Mouse (Mus musculus): ENCODE measurements around the gene Rnf130.

Gene Rnf130

DNA sequence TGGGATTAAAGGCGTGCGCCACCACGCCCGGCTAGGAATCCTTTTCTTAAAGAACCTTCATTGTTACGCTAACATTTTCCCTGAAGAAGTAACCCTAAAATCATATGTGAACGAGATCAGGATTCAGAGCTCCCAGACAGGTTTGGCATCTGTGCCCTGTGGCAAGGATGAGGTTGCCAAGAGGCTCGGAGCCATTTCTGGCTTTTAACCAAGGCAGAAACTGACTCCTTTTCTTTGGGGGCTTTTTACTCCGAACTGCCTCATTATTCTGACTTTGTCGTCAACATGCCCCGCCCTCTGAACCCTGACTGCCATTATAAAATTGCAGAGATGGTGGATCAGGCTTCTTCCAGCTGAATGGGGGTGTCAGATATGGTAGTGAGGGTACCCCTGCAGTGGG lies 17.4 kb upstream of the Rnf130 start:
- no peaks in the 10 kb centered on the region; the same call in 1 of the 2 replicates for H3K36me3 ChIP-seq (ENCODE audit: control insufficient read depth, insufficient read depth, low read length, poor library complexity, severe bottlenecking)
- no peak for DNase-seq (ENCODE audit: low read depth, low spot score)
- no peaks in the 10 kb centered on the region; the same call in 1 of the 2 replicates for H3K27me3 ChIP-seq (ENCODE audit: control insufficient read depth, insufficient read depth, low read length, poor library complexity, severe bottlenecking)

DNA sequence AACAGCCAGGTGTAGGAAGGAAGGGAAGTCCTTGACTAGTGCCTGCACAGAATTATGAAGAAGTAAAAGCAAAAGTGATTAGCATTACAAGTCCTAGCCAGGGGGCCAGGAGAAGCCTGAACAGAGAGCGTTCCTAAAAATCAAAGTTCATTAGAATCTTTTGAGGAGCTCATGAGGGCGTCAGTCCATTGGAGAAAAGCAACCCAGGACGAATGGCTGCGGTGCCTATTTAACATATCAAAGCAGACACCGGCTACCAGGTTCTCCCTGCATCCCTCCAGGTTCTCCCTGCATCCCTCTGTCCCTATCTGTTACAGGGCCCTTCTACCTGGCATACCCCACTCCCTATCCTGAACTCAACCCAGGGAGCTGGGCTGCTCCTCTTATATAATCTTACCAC lies 16.9 kb upstream of the Rnf130 start:
- no peaks in the 10 kb centered on the region for H3K27me3 ChIP-seq (ENCODE audit: control insufficient read depth, insufficient read depth, low read length, poor library complexity, severe bottlenecking)
- H3K36me3 ChIP-seq (ENCODE audit: control insufficient read depth, insufficient read depth, low read length, poor library complexity, severe bottlenecking): no peaks in the 10 kb centered on the region; the same call in 1 of the 2 replicates
- no peak for DNase-seq (ENCODE audit: low read depth, low spot score)

DNA sequence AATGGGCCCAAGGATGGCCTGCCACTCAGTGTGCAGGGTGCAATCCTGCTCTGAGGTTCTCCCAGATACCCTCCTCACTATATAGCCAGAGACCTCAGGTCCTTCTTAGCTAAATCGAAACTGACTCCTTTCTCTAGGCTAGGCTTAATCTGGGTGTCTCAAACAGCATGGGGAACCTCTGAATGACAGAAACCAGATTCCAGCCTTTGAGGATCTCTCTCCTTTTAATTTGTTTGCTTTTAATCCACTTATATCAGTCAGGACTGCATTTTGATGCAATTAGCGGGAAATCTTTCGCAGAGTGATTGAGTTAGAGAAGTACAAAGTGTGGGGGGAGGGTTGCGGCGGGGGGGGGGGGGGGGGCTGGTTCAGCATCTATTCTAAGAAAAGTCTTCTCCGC lies 12.1 kb upstream of the Rnf130 start:
- no peaks in the 10 kb centered on the region for H3K27me3 ChIP-seq (ENCODE audit: control insufficient read depth, insufficient read depth, low read length, poor library complexity, severe bottlenecking)
- H3K36me3 ChIP-seq (ENCODE audit: control insufficient read depth, insufficient read depth, low read length, poor library complexity, severe bottlenecking): no peaks in the 10 kb centered on the region; the same call in 1 of the 2 replicates
- DNase-seq (ENCODE audit: low read depth, low spot score): no peak

DNA sequence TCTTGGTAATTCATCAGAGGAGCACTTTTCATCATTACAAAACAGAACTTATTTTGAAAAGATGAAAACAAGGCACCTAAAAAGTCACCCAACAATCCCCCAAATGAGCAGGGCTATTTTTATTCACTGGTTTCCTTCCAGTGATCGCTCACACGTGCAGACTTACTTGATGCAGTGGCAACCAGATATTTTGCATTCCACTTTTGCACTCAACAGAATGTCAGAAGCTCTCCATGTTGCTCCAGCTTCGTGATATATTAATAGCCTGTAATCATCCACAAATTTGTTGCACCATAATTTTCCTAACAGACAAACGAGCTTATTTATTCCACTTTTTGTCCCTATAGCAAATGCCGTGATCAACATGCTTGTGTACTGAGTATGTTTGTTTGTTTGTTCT lies 8.6 kb upstream of the Rnf130 start:
- Histone ChIP-seq H3K27me3 (ENCODE audit: control insufficient read depth, insufficient read depth, low read length, poor library complexity, severe bottlenecking) (no peaks in the 10 kb centered on the region), H3K36me3 (ENCODE audit: control insufficient read depth, insufficient read depth, low read length, poor library complexity, severe bottlenecking) (no peaks in the 10 kb centered on the region; the same call in 1 of the 2 replicates)
- no peak for DNase-seq (ENCODE audit: low read depth, low spot score)

DNA sequence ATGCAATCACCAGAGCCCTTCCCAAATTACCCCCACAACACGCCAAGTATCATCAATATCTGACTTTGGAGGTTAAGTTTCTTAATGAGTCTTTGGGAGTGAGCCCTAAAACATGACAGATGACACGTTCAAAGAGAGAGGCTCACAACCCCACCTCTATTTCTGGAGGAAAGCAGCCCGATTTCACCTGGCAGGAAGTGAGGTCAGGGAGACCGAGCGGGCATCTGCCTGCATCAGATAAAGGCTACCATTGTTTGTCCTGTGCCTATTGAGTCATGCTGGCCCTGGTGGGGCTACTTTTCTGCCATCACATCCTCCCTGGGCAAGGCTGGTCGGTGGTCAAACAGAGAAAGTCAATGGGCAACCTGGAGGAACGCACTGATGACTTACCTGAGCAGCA lies 7.6 kb upstream of the Rnf130 start:
- Histone ChIP-seq H3K27me3 (ENCODE audit: control insufficient read depth, insufficient read depth, low read length, poor library complexity, severe bottlenecking) (no peaks in the 10 kb centered on the region), H3K36me3 (ENCODE audit: control insufficient read depth, insufficient read depth, low read length, poor library complexity, severe bottlenecking) (no peaks in the 10 kb centered on the region)
- no peak for DNase-seq (ENCODE audit: low read depth, low spot score)

DNA sequence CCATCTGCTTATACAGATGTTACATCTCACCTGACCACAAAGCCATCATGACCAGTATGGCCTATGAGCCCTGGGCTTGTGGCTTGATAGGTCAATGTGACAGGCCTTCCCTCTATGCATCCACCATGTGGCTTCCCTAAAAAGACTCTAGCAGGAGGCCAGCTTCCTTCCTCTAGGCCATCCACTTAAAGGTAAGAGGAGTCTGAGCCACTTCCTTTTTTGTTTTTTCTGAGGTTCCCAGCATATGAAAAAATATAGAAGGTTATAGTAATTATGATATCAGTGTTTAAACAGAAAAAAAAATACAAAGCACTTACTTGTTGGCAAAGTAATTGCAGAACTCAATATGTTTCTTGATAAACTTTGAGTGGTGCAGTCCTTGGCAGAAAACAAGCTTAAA lies 6.3 kb upstream of the Rnf130 start:
- H3K36me3 ChIP-seq (ENCODE audit: control insufficient read depth, insufficient read depth, low read length, poor library complexity, severe bottlenecking): no peaks in the 10 kb centered on the region
- peak; percentile 31 for DNase-seq (ENCODE audit: low read depth, low spot score)
- H3K27me3 ChIP-seq (ENCODE audit: control insufficient read depth, insufficient read depth, low read length, poor library complexity, severe bottlenecking): no peaks in the 10 kb centered on the region

DNA sequence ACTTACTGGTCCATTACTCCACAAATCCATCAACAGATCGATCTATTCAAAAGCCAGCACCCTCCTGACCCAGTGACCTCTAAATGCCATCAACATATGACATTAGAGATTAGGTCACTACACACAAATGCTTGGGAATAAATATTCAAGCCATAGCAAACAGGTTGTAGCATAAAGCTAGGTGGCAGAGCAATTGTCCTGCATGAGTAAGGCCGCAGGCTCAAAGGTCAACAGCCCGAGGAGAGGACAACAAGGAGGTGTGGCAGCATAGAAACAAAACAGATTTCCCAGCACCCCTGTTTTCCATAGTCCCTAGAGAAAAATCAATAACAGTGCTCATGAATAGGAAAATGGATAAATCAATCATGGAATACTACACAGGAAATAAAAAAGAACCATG lies 3.1 kb upstream of the Rnf130 start:
- no peaks in the 10 kb centered on the region for H3K27me3 ChIP-seq (ENCODE audit: control insufficient read depth, insufficient read depth, low read length, poor library complexity, severe bottlenecking)
- no peak for DNase-seq (ENCODE audit: low read depth, low spot score)
- no peaks in the 10 kb centered on the region for H3K36me3 ChIP-seq (ENCODE audit: control insufficient read depth, insufficient read depth, low read length, poor library complexity, severe bottlenecking)

DNA sequence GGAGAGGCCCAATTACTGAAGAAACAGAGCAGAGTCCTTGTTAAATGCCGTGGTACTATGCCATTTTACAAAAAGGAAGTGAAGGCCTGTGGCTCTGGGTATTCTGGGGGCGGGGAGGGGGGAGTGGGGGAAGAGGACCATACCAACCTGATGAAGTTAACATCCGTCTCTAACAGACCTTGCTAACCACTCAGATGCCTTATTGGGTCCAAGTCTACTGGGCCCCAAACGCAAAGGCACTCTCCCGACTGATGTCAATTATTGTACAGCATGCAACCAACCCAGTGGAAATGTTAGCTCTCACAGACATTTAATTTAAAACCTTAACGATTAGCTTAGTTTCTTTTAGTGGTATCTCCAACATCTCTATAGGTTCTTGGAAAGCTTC lies 707 bp upstream of the Rnf130 start:
- H3K36me3 ChIP-seq (ENCODE audit: control insufficient read depth, insufficient read depth, low read length, poor library complexity, severe bottlenecking): no peaks in the 10 kb centered on the region
- no peaks in the 10 kb centered on the region for H3K27me3 ChIP-seq (ENCODE audit: control insufficient read depth, insufficient read depth, low read length, poor library complexity, severe bottlenecking)
- peak; percentile 72 for DNase-seq (ENCODE audit: low read depth, low spot score)

DNA sequence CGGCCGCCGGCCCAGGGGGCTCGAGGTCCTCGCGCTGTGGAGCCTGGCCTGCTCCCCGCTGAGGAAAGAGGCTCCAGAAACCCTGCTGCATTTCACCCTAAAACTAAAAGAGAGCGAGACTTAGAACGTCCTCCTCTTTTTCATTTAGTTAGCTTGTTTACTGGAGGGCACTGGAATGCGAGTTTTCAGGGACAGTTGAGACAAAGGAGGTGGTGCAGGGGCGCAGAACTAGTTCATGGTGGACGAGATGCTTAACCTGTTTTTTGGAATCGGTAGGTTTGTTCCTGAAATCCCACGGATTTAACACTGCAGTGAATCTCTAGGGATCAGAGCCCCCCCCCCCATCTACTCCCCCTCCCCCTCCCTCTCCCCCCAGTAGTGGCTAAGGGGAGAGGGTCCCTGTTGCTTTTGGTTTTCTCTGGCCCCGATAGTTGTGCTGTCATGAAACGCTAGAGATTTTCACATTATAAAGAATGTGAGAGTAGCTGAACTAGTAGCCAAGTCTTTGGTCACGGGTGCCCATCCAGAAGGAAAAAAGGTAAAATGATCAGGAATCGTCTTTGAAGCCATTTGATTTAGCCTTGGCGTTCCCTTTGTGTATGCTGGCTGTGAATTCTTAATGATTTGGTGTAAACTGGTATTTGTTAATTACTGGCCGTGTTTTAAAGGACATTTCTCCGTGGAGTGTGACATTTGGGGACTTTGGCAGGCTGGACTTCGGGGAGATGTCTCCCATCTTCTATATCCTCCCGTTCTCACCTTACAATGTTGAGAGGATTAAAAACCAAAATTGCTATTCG lies 775 bp downstream of the Rnf130 start:
- H3K27me3 ChIP-seq (ENCODE audit: control insufficient read depth, insufficient read depth, low read length, poor library complexity, severe bottlenecking): no peaks in the 10 kb centered on the region
- no peak for DNase-seq (ENCODE audit: low read depth, low spot score)
- H3K36me3 ChIP-seq (ENCODE audit: control insufficient read depth, insufficient read depth, low read length, poor library complexity, severe bottlenecking): no peaks in the 10 kb centered on the region

DNA sequence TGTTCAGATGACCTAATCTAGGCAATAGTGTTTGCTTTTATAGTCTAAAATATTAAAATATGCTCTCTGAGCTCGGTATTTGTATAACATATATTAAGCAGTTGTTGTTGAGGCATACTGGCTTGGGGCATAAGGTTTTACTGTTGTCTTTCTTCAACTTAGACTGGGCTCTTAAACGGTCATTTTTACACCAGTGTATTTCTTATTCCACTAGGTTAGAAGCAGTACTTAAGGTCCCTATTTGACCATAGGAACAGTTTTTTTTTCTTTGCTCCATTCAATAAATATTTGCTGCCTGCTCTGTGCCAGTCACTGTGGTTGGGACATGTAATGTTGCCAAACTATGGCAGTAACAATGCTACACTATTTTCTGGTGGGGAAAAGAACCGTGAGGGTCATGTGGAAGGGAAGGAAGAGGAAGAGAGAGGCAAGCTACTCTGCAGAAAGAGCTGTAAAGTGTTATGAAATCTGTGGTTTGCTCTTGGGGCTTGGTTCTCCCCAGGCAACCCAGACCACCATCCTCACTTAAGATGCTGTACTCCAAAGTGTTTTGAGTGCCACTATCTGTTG lies 1.5 kb downstream of the Rnf130 start:
- H3K36me3 ChIP-seq (ENCODE audit: control insufficient read depth, insufficient read depth, low read length, poor library complexity, severe bottlenecking): no peaks in the 10 kb centered on the region
- no peaks in the 10 kb centered on the region for H3K27me3 ChIP-seq (ENCODE audit: control insufficient read depth, insufficient read depth, low read length, poor library complexity, severe bottlenecking)
- no peak for DNase-seq (ENCODE audit: low read depth, low spot score)

DNA sequence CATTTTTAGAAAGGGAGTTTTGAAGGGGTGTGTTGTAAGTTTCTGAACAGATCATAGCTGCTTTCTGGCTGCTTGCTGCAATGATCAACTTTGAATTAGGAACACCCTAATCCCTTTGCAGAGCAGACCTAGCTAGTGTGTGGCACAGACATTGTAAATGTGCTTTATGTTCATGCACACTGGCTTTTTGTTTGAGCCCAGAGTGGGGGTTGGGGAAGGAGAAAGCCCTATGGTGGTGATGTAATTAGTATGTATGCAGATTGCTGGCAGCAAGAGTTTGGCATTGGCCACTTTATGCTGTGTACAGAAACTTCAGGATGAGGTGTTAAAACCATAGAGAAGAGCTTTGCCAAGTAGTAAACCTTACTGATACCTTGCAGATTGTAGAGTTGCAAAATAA lies 3.3 kb downstream of the Rnf130 start:
- H3K27me3 ChIP-seq (ENCODE audit: control insufficient read depth, insufficient read depth, low read length, poor library complexity, severe bottlenecking): no peaks in the 10 kb centered on the region
- no peak for DNase-seq (ENCODE audit: low read depth, low spot score)
- no peaks in the 10 kb centered on the region for H3K36me3 ChIP-seq (ENCODE audit: control insufficient read depth, insufficient read depth, low read length, poor library complexity, severe bottlenecking)

DNA sequence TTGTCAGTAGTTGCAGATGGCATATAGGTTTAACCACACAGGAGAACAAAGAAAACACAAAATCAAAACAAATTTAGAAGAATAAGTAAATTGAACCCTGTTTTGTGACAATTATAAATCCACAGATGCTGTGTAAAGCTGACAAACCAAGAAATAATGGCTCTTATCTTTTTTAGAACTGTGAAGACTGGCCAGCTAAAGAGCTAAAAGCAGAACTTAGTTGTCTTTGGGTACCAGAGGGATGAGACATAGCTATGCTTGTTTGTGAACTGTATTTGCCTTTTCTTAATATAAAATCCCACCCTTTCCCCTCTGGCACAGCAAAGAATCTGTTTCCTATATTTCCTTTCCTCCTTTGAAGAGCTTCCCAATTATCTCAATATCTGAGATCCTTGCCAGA lies 9.0 kb downstream of the Rnf130 start:
- Histone ChIP-seq H3K27me3 (ENCODE audit: control insufficient read depth, insufficient read depth, low read length, poor library complexity, severe bottlenecking) (no peaks in the 10 kb centered on the region), H3K36me3 (ENCODE audit: control insufficient read depth, insufficient read depth, low read length, poor library complexity, severe bottlenecking) (no peaks in the 10 kb centered on the region)
- no peak for DNase-seq (ENCODE audit: low read depth, low spot score)

DNA sequence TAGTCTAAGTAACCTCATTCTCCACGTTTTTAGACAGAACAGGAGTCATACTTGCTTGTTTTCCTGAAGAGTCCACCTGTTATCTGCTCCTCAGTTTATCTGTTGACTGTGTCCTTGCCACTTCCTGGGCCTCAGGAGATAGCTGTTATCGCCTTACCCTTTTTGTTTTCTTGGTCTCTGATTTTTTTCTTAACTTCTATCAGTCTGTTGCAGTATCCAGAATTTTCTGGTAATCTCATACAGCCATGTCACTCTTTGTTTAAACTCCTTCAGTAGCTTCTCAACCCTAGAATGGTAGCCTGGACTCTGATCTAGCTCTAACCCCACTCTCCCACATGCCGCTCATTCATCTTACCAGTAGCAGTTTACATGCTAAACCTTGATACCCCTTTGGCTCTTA lies 10.6 kb downstream of the Rnf130 start:
- no peak for DNase-seq (ENCODE audit: low read depth, low spot score)
- Histone ChIP-seq H3K36me3 (ENCODE audit: control insufficient read depth, insufficient read depth, low read length, poor library complexity, severe bottlenecking) (no peaks in the 10 kb centered on the region), H3K27me3 (ENCODE audit: control insufficient read depth, insufficient read depth, low read length, poor library complexity, severe bottlenecking) (no peaks in the 10 kb centered on the region)

DNA sequence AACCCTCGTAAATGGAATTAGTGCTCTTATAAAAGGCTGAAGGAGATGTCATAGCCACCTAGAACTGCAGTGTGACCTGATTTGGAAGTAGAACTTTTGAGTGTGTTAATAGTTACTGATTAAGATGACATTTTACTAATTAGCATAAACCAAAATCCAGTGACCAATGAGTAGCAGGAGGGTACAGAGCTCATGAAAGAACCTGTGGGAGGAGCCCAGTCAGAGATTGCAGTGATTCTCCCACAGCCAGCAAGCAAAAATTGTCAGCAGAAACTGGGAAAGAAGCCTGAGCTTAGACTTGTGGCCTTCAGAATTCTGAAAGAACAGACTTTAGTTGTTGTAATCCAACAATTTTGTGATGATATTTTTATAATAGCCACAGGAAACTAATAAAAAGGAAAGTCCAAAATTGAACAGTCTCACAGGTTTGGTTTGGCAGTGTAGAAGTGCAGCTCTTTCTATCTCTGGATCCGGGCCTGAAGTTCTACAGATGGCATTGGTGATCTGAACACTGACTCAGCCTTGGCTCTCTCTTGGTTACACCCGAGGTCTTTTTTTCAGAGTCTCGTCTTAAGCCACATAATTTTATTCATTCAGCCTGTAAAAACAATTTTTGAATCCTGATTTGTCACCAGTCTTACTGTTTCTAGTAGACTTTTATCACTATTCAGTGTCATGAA lies 11.8 kb downstream of the Rnf130 start:
- Histone ChIP-seq H3K27me3 (ENCODE audit: control insufficient read depth, insufficient read depth, low read length, poor library complexity, severe bottlenecking) (no peaks in the 10 kb centered on the region), H3K36me3 (ENCODE audit: control insufficient read depth, insufficient read depth, low read length, poor library complexity, severe bottlenecking) (no peaks in the 10 kb centered on the region)
- no peak for DNase-seq (ENCODE audit: low read depth, low spot score)

DNA sequence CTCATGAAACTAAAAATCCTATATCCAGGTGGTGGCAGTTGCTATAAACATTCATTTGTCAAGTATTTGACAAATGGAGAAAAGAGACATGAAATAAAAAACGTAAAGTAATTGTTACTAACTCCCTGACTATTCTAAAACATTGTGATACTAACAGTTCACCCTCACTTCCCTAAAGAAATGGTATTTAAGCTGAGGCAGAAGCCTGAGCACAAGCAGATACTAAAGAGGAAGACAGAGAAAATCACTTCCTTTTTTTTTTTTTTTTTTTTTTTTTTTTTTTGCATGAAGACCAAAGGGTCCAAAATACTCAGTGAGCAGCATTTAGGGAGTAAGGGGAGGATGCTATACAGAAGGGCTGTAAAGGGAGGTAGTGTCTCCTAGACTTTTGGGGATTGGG lies 13.6 kb downstream of the Rnf130 start:
- peak; percentile 76 for DNase-seq (ENCODE audit: low read depth, low spot score)
- Histone ChIP-seq H3K36me3 (ENCODE audit: control insufficient read depth, insufficient read depth, low read length, poor library complexity, severe bottlenecking) (no peaks in the 10 kb centered on the region), H3K27me3 (ENCODE audit: control insufficient read depth, insufficient read depth, low read length, poor library complexity, severe bottlenecking) (no peaks in the 10 kb centered on the region)

Measured in splenic B cell, adult 2 months (primary cell).